Mouse (Mus musculus) midbrain, embryonic 14.5 days (tissue): ENCODE results near the gene Ndufab1. TPM values are rescaled to one million over a fixed set of nuclear protein-coding genes. Genes with fewer than 3 reads are reported as not detected.

Experiments used
- ATAC-seq: fragments of 200-750 bp; cut with Nextera tagmentation; 2 replicates; pipeline ENCODE4 v1.8.0; 2017; ENCODE audit warnings: moderate number of reproducible peaks, moderate library complexity; ENCODE audit not compliant: low FRiP score, low TSS enrichment
- DNase-seq: peaks from one replicate; pipeline ENCODE4 v3.0.0-alpha.2; 2015
- H3K27ac ChIP-seq: fragments of 300-500 bp; sonication (generic); replicated peaks from 2 replicates; pipeline ENCODE4 v1.5.1; 2014; ENCODE audit warnings: mild to moderate bottlenecking, low read depth, low read length, moderate library complexity
- H3K27me3 ChIP-seq: fragments of 300-500 bp; sonication (generic); 2 replicates; pipeline ENCODE4 v1.6.1; 2014; ENCODE audit warnings: low read length, control low read depth, mixed read lengths; ENCODE audit not compliant: control insufficient read depth, insufficient read depth
- H3K36me3 ChIP-seq: fragments of 300-500 bp; sonication (generic); 2 replicates; pipeline ENCODE4 v1.6.1; 2014; ENCODE audit warnings: low read length, control low read depth; ENCODE audit not compliant: control insufficient read depth, insufficient read depth
- H3K4me1 ChIP-seq: fragments of 300-500 bp; sonication (generic); 2 replicates; pipeline ENCODE4 v1.6.1; 2014; ENCODE audit warnings: mild to moderate bottlenecking, antibody characterized with exemption, low read length, control low read depth; ENCODE audit not compliant: control insufficient read depth, insufficient read depth
- H3K4me2 ChIP-seq: fragments of 300-500 bp; sonication (generic); 2 replicates; pipeline ENCODE4 v1.6.1; 2014; ENCODE audit warnings: mild to moderate bottlenecking, low read length, moderate library complexity
- H3K4me3 ChIP-seq: fragments of 300-500 bp; sonication (generic); replicated peaks from 2 replicates; pipeline ENCODE4 v1.5.1; 2014; ENCODE audit warnings: low read depth, low read length
- H3K9ac ChIP-seq: fragments of 300-500 bp; sonication (generic); replicated peaks from 2 replicates; pipeline ENCODE4 v1.6.1; 2014; ENCODE audit warnings: mild to moderate bottlenecking, low read length, moderate library complexity
- H3K9me3 ChIP-seq: fragments of 300-500 bp; sonication (generic); 2 replicates; pipeline ENCODE4 v1.6.1; 2016; ENCODE audit warnings: low read length, control low read depth, mixed read lengths; ENCODE audit not compliant: control insufficient read depth
- WGBS: fragments of 180-500 bp; shearing (Covaris S2); extraction: QIAGEN DNeasy Blood & Tissue Kit; methylation state at CpG from one replicate; pipeline ENCODE4 v1.1.7; 2014; 5-methylcytosine and 5-hydroxymethylcytosine counted together
- polyA plus RNA-seq: library from polyadenylated mRNA; unstranded; fragments of >200 nt; fragmentation: Nextera tagmentation; extraction: Ambion mirVana; gene quantifications from 2 replicates; pipeline ENCODE4 v1.2.1, GENCODE M21; 2014

Gene Ndufab1
- polyA plus RNA-seq, 1 experiment from 2014 or later, result 583 TPM

DNA sequence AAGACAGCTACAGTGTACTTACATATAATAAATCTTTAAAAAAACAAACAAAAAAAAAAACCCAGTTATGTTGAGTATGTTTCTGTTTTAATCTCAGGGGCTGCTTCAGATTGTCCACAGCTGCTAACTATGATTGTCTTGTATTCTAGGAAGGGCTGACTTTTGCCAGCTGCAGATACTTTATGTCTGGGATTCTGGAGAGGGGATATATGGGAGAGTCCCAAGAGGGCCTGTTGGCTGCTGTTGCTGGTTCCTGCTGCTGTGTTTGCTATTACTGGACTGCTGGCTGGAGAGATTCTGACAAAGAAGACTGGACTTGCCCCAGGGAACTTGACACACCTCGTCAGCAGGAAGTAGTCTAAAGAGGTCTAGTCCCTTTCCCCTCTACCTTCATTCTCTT lies 50.9 kb downstream of the Ndufab1 start:
- DNase-seq (no peak), ATAC-seq (no peak)
- Histone ChIP-seq H3K27ac (no peak overlapping the region), H3K9me3 (no peaks in the 10 kb centered on the region), H3K4me1 (no peaks in the 10 kb centered on the region), H3K27me3 (no peaks in the 10 kb centered on the region), H3K4me3 (no peak overlapping the region), H3K4me2 (no peak overlapping the region), H3K36me3 (peaks cover 32% of the 10 kb centered on the region), H3K9ac (no peak overlapping the region)
- 88% methylated on average over 1 of the region's 1 CpGs for WGBS

DNA sequence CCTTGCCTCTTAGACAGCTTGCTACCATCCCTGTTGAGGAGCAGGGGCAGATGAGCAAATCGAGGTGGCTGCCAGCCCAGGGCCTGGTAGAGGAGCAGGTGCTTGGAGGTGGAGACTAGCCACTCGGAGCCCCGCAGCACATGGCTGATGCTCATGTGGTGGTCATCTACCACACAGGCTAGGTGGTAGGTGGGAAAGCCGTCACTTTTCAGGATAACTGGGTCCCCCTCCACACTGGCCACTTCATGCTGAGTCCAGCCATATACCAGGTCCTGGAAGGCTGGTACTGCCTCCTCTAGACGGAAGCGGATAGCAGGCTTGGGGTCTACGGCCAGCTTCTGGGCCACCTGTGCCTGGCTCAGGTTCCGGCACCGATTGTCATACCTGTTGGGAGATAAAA lies 53.5 kb downstream of the Ndufab1 start:
- no peaks in the 10 kb centered on the region for H3K9me3 ChIP-seq
- no peak overlapping the region for H3K27ac ChIP-seq
- no peak overlapping the region for H3K4me2 ChIP-seq
- no peak overlapping the region for H3K9ac ChIP-seq
- no peaks in the 10 kb centered on the region for H3K27me3 ChIP-seq
- H3K4me3 ChIP-seq, result no peak overlapping the region
- peaks cover 29% of the 10 kb centered on the region for H3K36me3 ChIP-seq
- ATAC-seq, result no peak
- no peak for DNase-seq
- no peaks in the 10 kb centered on the region for H3K4me1 ChIP-seq
- 96% methylated on average over 9 of the region's 9 CpGs for WGBS

DNA sequence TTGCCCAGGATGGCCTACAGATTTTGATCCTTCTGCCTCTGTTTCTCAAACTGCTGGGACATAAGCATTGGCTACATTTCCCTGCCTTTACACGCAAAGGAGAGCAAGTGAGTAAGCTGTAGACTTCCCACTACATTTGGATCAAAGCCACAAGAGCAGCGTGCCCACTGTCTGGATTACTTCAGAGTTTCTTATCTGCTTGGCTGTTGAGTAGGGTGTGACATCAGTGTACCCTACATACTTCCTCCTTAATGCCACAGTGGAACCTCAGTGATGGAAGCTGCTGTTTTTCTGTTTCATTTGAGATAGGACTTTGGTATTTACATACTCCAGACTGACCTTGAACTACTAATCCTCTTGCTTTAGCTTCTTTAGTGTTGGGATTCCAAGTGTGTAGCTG lies 54.9 kb downstream of the Ndufab1 start:
- Histone ChIP-seq H3K27ac (no peak overlapping the region), H3K4me3 (no peak overlapping the region), H3K9me3 (no peaks in the 10 kb centered on the region), H3K4me1 (no peaks in the 10 kb centered on the region), H3K9ac (no peak overlapping the region), H3K4me2 (no peak overlapping the region), H3K27me3 (no peaks in the 10 kb centered on the region), H3K36me3 (peaks cover 29% of the 10 kb centered on the region)
- DNase-seq (no peak), ATAC-seq (no peak)
- 92% methylated on average over 2 of the region's 2 CpGs for WGBS

DNA sequence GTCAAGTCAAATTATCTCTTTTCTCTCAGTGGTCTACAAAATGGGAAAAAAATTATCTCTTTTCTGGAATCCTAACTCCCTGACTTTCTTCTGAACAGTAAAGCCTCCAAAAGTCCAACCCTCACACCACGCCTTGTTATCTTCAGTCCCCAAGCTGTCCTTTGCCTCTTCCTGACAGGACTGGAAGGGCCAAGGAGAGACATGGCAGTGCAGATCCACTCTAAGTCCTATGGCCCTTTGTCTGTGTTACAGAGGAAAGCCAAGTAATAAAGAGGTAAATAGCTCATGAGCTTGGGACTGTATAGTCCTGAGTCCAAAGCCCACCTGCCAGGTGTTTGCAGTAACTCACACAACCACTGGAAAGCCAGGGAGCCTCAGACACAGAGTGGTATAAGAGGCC lies 56.0 kb downstream of the Ndufab1 start:
- no peak overlapping the region for H3K27ac ChIP-seq
- no peak for DNase-seq
- no peaks in the 10 kb centered on the region for H3K9me3 ChIP-seq
- WGBS, result 94% methylated on average over 1 of the region's 1 CpGs
- no peak overlapping the region for H3K4me3 ChIP-seq
- no peaks in the 10 kb centered on the region for H3K4me1 ChIP-seq
- H3K4me2 ChIP-seq, result no peak overlapping the region
- H3K36me3 ChIP-seq, result peaks cover 30% of the 10 kb centered on the region
- no peak for ATAC-seq
- no peaks in the 10 kb centered on the region for H3K27me3 ChIP-seq
- H3K9ac ChIP-seq, result no peak overlapping the region

DNA sequence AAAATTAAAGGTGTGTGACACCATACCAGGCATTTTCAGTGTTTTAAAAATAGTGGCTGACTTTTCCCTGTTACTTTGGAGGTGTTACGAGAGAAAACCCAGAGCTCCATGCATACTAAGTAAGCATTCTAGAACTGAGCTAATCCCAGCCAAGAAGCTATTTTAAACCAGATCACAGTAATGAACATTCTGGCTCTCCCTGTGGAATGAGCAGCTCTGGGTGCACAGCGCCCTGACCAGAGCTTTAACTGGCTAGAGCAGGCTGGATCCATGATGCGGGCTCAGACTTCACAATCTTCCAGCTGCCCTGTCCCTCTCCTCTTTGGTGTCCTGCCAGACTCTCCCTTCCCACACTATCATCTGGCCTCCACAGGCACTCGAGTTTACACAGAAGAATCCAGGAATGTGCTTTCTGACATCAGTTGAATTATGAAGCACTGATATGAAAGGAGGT lies 56.5 kb downstream of the Ndufab1 start:
- no peak for DNase-seq
- Histone ChIP-seq H3K9ac (no peak overlapping the region), H3K27ac (no peak overlapping the region), H3K27me3 (no peaks in the 10 kb centered on the region), H3K4me2 (no peak overlapping the region), H3K9me3 (no peaks in the 10 kb centered on the region), H3K4me3 (no peak overlapping the region), H3K4me1 (no peaks in the 10 kb centered on the region), H3K36me3 (peaks cover 30% of the 10 kb centered on the region)
- ATAC-seq, result no peak
- 87% methylated on average over 4 of the region's 4 CpGs for WGBS

DNA sequence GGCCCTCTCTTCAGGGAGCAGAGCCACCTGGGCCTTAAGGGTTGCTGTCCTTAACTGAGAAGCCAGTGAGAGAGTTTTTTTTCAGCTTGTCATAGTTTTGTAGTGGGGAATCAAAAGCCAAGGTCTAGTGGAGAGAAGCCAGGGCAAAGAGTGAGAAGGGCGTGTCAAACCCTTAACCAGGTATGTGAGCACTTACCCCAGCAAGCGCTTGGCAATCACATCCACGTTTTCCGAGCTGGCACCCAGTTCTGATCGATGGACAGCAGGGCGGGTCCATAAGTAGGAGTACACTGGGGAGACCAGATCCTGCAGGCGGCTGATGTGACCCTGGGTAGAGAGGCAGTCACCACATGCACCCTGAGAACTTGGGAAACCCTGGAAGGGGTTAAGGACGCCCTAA lies 57.6 kb downstream of the Ndufab1 start:
- no peaks in the 10 kb centered on the region for H3K9me3 ChIP-seq
- no peak overlapping the region for H3K27ac ChIP-seq
- DNase-seq, result no peak
- H3K4me3 ChIP-seq, result no peak overlapping the region
- 91% methylated on average over 8 of the region's 8 CpGs for WGBS
- no peaks in the 10 kb centered on the region for H3K27me3 ChIP-seq
- peaks cover 40% of the 10 kb centered on the region for H3K36me3 ChIP-seq
- no peak for ATAC-seq
- H3K9ac ChIP-seq, result no peak overlapping the region
- no peaks in the 10 kb centered on the region for H3K4me1 ChIP-seq
- no peak overlapping the region for H3K4me2 ChIP-seq

Other genes with a start within 250 kb of the Ndufab1 start
- gene Scnn1b, start 236.8 kb downstream of the Ndufab1 start, polyA plus RNA-seq, result 0.11 and 0.13 TPM in 2 replicates
- gene Cog7, start 120.2 kb downstream of the Ndufab1 start, polyA plus RNA-seq, result 15.4 and 19.8 TPM in 2 replicates
- gene Gga2, start 80.7 kb downstream of the Ndufab1 start, polyA plus RNA-seq, result 33.3 and 38.3 TPM in 2 replicates
- 93.0 and 108 TPM in 2 replicates for gene Ubfd1, start 34.7 kb downstream of the Ndufab1 start, polyA plus RNA-seq
- 8.2 and 11.0 TPM in 2 replicates for gene Ears2, start 34.6 kb downstream of the Ndufab1 start, polyA plus RNA-seq
- gene Palb2, start 31.1 kb upstream of the Ndufab1 start, polyA plus RNA-seq, result 5.6 TPM in 2 replicates
- gene Dctn5, start 31.2 kb upstream of the Ndufab1 start, polyA plus RNA-seq, result 152 and 167 TPM in 2 replicates
- gene Plk1, start 57.6 kb upstream of the Ndufab1 start, polyA plus RNA-seq, result 12.7 and 21.4 TPM in 2 replicates
- gene Ern2, start 84.3 kb upstream of the Ndufab1 start, polyA plus RNA-seq, result 1.1 and 1.6 TPM in 2 replicates
- 0.59 and 1.3 TPM in 2 replicates for gene Chp2, start 117.6 kb upstream of the Ndufab1 start, polyA plus RNA-seq
- 110 and 111 TPM in 2 replicates for gene Prkcb, start 186.9 kb upstream of the Ndufab1 start, polyA plus RNA-seq